Mouse (Mus musculus) T-helper 2 cell (primary cell): ENCODE measurements around the gene Mphosph9.

ENCODE experiments used
- in situ Hi-C: fragments of 300-600 bp; cut with MboI, MseI; formaldehyde crosslinking; loops from one replicate; pipeline ENCODE4 v1.15.1; 2025; ENCODE audit warnings: high pct_unique_total_duplicates

The Mphosph9 gene

DNA sequence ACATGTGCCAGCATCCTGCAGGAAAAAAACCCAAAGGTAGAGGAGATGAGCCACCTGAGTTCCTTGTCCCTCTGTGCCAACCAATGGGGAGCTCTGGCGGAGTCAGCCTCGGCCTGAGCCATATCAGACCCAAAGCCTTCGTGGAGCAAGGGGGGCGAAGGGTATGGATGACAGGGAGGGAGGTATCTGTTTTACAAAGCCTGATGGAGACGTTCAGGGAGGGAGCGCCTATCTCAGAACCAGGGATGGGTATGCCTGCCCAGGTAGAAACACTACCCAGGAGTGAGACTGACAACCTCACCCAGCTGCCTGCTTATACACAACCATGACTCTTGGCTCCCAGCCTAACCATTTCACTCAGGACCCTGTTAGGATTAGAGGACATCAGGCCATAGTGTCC, 111.4 kb downstream of the Mphosph9 start:
- in situ Hi-C loops, result no loop called here

DNA sequence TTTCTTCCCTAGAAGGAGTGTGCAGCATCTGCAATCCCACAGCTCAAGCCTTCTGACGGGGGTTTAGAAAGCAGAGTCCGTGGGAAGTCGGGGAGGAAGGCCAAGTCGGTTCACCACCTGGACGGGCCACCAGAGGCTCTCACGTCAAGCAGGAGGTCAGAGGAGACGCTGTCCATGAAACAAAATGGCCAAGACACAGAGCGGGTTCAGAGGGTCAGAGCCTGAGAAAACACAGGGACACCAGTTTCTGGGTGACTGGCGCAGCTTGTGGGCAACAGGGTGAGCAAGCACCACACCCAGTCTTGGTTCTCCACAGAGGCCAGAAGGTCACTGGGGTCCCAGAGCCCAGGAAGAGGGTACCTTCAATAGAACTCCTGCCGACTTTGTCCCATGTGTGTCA, 112.1 kb downstream of the Mphosph9 start:
- in situ Hi-C loops, result no loop called here

DNA sequence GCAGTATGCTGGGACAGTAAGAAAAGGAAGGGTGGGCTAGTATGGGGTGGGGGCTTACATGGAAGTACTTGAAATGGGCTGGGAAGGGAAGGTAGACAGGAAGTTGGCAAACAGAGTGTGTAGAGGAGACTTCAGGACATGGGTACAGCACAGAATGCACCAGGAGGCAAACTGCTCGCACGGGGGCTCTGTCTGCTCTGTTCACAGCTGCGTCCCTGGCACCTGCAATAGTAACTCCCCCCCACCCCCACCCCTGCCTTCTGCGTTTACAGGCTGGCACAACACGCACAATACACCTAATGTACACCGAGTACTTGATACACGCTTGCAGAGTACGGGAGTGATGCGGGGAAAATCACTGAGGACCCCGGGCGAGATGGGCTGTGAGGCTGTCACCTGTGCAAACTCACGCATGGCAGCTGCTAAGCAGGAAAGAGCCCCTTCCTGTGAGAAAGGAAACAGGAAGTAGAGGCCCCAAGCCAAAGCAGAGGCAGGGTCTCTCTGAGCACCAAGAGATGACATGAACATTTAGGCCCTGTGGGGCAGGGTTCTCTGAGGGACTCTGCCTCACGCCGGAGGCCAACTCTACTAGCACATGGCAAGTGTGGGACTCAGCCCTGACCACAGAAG, 113.1 kb downstream of the Mphosph9 start:
- in situ Hi-C loops, result no loop called here

DNA sequence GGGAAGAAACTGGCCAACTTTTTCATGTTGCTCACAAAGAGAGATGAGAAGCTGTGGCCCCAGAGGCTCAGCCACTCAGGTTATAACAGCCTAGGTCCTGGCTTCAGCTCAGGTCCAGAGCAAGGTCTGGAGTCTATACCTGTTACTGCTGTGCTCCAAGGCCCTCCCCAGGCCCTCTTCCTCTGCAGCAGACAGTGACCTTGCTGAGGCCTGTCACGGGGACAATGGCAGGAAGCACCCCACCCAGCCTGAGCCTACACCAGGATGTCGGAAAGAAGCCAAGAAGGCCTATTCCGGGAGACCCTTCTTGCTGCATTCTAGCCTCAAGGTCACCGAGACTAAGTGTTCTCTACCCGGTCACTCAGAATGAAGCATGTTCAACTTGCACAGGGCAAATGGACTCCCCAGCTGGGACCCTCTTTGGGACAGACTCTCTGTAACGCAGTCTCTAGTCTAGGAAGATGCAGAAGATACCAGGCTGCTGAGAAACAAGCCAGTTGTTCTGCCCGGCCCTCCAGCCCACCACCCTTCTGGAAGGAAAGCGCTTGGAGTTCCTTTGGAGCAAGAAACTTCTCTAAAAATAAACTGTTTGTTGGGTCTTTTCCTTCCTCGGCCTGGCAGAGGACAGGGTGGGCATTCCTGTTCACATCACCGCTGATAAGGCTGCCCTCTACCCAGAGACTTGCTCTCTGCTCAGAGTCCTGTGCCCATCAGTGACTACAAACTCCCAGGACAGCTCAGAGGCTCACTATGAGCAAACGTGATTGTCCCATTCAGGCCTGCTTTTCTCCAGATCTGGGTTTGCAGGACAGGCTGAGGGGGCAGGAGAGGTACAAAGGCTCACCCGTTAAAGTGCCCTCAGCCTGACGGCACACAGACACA, 113.9 kb downstream of the Mphosph9 start:
- in situ Hi-C loops, result no loop called here

DNA sequence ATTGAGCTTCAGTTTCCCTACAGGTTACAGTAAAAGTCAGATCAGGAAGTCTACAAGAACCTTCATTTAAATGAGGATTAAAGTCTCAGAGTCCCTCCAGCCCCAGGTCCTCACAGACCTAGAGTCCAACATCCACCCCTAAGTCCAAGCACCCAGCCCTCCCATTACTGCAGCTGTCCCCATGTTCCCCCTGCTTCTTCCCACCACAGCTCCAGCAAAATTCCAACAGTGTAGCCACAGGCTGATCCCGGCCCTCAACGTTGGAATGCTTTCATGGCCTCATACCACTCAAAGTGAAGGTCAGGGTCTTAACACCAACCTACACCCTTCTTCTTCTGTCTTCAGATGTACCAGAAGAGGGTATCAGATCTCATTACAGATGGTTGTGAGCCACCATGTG, 116.1 kb downstream of the Mphosph9 start:
- in situ Hi-C loops, result no loop called here

DNA sequence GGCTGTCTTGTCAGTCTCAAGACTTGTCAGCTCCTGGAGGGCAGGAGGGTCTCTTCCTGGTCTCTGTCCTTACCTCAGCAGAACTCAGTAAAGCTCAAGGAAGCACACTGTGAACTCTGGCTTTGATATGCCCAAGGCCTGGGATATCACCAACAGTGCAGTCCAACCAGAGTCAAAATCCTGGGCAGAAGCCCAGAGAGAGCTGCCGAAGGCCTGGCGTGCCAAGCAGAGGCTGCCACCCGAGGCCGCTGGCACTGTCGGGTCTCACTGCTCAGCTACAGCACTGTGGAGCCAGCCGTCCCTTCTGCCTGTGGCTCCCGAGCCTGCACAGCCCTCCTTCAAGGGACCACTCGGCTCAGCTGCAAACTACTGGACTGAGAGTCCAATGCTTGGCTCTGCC, 116.5 kb downstream of the Mphosph9 start:
- in situ Hi-C loops, result no loop called here

DNA sequence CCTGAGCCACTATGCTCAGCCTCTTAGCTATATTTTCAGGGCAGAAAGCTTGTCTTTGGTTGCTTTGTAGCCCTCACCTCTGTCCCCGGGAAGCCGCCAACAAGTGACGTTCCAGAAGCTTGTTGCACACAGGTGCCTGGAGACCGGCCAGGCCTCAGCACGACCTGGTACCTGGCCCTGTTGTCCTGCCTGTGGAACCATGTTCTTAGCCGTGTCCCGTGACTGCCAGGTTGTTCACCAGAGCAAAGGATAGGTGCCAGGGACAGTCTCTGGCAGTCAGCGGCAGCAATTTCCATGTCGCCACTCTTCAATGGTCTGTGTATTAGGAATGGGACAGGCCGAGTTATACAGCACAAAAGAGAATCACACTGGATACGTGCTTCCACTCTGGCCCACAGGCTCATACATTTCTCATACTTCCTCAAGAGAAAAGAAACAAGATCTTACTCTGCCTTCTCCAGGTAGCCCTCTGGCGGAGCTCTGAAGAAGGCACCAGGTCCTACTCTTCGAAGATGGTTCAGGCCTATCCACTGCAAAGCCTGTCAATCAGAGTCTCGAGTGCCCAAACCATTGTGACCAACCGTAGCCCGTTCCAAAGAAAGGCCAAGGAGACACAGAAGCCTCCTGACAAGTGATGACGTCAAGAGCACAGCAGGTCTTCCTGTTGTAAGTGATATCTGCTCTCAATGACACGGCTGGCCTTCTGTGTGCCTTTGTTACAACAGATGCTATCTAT, 117.3 kb downstream of the Mphosph9 start:
- in situ Hi-C loops, result no loop called here

DNA sequence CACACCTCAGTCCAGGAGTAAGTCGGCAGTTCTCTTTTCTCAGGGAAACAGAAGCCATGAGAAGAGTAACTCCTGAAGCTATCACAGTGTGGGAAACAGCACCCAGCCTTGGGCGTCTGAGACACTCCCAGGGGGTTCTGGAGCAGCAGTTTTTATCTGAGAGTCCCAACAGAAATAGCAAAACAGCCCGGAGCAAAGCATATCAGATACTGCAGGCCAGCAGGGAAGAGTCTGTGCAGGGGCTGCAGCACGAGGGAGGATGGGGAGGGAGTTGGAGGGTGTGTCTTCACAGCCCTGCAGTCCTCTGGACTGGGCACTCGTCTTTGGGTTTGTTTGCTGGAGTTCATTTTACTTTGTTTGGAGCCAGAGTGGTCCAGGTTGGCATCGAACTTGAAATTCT, 117.9 kb downstream of the Mphosph9 start:
- in situ Hi-C loops, result no loop called here

DNA sequence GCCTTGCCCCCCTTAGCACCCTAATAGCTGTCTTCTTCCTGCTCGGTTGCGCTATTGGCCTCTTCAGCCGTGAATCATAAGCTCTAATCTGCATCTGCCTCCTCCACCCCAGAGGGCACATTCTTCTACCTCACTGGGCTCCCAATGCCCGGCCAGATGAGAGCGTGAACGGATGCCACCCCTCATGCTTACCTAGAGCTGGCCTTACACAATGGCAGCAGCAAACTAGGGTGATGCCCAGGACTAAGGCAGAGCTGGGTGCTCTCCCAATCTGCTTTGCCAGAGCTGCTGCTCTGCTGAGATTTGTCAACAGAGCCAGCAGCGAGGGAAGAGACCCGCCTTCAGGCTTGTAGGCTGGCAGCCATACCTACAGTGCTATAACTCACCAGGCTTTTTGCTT, 119.7 kb downstream of the Mphosph9 start:
- in situ Hi-C loops, result no loop called here

DNA sequence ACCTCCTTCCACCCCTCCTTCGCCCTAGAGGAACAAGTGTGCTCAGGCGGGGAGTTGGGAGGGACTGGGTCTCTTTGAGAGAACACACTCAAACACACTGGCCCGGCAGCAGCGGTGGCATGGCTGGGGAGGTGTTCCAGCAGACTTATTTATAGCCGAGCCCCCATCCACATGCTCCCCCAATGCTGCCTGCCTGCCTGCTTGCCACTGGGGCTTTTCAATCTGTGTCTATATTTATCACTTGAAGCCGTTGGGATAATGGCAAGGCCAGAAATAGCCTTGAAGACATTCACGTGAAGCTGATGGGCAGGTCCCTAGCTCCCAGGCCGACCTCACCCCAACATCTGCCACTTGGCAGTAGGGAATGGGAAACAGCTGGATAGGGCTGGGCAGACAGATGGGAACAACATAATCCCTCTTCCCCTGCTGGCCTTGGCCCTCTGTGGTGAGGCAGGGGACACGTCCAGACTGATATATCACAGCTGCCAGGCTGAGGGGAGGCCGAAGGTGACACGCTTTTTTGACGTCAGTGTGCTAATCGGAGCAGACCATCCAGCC, 121.2 kb downstream of the Mphosph9 start:
- in situ Hi-C loops, result no loop called here

DNA sequence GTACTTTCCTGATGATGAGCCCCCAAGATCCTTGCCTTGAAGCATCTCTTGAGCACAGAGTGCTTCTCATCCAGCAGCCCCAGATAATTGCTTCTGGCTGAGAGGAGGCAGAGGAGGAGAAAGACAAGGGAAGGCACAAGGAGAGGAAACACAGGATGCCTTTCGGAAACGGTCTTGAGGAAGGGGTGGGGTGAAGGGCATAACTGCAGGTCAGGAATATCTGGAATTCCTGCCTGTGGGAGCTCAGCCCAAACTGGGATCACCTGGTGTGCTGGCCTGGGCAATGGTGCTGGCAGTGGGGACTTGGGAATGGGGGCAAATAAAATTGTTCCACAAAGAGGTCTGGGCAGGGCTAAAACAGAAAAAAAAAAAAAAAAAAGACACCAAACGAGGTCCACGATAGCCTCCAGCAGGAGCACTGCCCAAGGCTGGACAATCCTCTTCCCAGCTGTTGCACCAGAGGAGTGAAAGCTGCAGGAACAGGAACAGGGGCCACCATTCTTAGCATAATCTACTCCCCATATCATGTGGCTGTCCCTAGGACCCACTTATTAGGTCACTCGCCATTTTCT, 121.9 kb downstream of the Mphosph9 start:
- in situ Hi-C loops, result no loop called here

DNA sequence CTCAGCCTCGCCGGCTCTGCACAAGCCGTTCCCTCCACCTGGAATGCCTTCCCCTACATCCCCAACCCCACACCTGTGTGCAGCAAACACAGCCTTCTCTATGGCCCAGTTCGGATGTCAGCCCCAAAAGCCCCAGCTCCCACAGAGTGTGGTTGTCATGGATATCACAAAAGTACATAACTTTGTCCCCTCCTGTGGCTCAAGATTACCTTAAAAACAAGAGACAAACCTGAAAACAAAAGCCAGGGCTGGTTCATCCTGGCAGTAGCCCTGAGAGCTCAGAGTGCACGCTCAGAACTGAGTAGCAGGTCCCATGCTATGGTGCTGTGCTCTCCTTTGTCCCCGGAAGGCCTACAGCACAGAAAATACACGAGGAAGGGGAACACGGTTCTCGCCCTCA, 122.6 kb downstream of the Mphosph9 start:
- in situ Hi-C loops, result no loop called here

DNA sequence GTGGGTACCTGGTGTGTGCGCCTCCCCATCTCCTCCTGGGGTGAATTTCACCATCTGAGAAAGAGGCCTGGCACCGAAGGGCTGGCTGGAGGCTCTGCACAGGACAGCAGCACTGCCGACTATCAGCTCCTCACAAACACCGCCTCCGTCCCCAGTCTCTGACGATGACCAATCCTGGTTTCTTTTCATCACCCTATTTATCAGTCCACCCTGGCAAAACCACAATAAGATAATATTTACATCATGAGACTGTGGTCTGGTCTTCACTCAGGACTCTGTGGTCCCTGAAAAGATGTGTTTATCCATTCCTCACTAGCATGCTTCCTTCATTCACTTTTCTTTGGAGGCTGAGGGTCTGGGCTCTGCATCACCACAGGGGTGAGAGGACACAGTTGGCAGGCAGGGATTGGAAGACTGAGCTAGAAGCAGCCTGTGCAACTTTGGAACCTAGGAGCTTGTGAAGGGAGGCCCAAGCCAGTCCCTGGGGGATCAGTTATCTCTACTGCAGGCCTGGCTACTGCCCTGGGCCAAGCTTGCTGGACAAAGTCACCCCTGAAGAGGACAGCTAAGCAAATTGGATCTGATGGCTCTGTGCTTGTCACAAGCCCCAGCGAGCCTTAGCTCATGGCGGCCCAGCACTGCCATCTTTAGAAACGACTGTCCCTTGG, 123.5 kb downstream of the Mphosph9 start:
- in situ Hi-C loops, result no loop called here

DNA sequence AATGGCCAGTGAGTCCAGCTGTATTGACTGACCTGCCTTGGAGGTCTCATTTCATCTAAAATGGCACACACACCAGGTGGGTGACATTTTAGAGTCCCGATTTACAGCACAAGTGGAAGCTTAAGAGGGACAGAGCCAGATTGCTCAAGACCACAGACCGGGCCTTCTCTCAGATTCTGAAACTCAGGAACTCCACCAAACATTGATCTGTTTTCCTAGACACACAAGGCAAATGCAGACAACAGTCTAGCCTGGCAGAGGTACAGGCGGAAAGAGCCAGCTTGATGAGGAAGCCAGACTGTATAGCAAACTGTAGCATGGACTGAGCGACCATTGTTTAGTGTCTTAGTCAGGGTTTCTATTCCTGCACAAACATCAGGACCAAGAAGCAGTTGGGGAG, 124.5 kb downstream of the Mphosph9 start:
- in situ Hi-C loops, result no loop called here

DNA sequence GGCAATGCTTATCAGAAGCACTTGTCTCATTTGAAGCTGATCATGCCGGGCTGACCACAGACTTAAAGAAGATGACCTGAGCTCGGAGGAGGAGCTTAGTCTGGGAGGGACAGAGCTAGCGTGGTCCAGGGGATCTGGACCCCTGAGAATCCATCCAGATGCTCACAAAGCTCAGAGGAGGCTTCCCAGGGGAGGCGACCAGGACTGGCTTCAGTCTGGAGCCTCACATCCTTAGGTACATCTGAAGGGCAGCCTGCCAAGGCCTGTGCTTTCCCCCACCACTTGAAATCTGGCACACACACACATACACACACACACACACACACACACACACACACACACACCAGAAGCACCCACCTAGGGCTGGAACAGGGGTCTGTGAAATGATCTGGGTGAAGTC, 125.7 kb downstream of the Mphosph9 start:
- in situ Hi-C loops, result no loop called here

DNA sequence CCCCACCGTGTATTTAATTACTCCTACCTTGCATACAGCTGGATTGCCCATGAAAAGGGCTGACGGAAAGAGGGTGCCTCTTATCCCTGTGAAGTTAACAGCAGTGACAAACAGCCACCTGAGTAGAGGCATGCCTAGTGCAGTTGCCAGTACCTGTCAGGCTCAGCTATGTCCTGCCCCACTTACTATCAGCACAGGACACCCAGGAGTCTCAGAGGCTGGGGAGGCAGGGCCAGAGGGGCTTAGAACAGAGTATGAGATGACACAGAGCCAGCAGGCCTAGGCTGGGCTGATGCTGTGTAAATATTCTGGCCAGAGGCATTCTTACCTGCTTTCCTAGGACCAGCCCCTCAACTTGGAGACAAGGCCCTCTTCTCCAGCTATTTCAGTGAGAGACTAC, 126.2 kb downstream of the Mphosph9 start:
- in situ Hi-C loops, result no loop called here
